Mouse (Mus musculus) ES-E14 (cell line): ENCODE measurements around the gene Fam214a.

Experiments used
- MAFK ChIP-seq: IDR thresholded peaks from 2 replicates; pipeline ENCODE4 v1.6.1; 2014; ENCODE audit warnings: mild to moderate bottlenecking, low read depth, low read length, inconsistent platforms; ENCODE audit not compliant: insufficient read depth
- ZNF384 ChIP-seq: IDR thresholded peaks from 2 replicates; pipeline ENCODE4 v1.6.1; 2012; ENCODE audit warnings: low read depth, low read length, inconsistent platforms

DNA sequence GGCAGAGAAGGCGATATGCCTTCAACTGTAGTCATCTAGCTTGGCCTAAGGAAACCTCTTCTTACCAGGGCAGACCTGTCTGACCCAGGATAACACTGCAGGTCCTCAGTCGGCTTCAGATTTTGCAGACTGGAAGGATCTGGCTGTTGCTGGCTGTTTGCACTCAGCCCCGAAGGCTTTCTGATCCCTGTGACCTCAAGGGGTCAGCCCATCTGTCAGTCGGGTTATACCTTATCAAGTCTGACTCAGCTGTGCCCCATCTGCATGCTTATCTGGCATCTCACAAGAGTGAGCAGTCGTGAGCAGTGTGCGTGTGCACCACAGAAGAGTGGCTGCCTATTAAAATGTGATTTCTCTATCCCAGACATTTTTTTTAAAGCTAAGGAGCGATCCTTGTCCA, 71.4 kb downstream of the Fam214a start:
- TF ChIP-seq ZNF384: no peak
- TF ChIP-seq MAFK: no peak
